Mouse (Mus musculus): ENCODE data around the gene Ccdc83. TPM values are rescaled to one million over a fixed set of nuclear protein-coding genes. Genes with fewer than 3 reads are reported as not detected.
A peak's percentile ranks its signal among the peaks of the same experiment; 100 is the strongest.

Ccdc83 gene
- not detected in 2 replicates for polyA plus RNA-seq (2014; fragmentation: Nextera tagmentation; extraction: Ambion mirVana)

DNA sequence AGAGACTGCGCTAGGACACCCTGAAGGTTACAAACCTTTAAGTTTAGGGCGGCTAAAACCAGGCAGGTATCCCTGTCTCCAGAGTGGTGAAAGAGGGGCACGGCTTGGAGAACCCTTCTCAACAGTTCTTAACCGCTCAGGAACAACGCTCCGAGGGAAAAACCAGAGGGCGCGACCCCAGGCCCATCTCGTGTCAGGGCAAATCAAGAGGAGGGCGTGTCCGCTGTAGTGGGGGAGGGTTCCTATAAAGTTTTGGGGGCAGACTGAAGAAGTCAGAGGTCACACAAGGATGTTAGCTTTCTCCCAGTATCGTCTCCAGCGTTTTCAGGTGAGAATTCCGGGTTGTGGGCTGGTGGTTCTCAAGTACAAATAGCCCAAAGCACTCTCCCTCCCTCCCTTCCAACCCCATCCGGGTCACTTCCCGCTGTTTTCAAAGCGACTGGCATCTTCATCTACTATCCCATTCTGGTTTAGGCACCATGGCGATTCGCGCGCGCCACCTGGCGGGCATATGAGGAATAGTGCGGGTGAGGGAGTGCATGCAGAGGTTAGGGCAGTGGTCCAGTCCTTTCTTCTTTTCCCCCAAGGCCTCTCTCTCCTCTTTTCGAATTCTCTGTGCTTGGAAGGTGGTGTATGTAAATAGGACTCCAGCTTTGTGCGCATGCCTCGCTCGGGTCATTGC, at the start of gene Ccdc83:
Gene Ccdc83, minus strand, starts transcription at position 489 of the 682 bp plus-strand sequence.
- Histone ChIP-seq H3K4me2 (replicated peaks; ENCODE audit: low read depth, low read length) (peak within 1 kb of the TSS; percentile 49), H3K27me3 (ENCODE audit: control insufficient read depth, insufficient read depth, low read length) (no peaks in the 10 kb centered on the region), H3K9ac (replicated peaks; ENCODE audit: low read depth, low read length) (no peak within 1 kb of the TSS), H3K27ac (ENCODE audit: low read length) (no peak within 1 kb of the TSS), H3K36me3 (ENCODE audit: control insufficient read depth, insufficient read depth, low read length) (no peaks in the 10 kb centered on the region), H3K4me1 (ENCODE audit: control insufficient read depth, insufficient read depth, low read length) (no peaks in the 10 kb centered on the region), H3K4me3 (ENCODE audit: low read depth, low read length) (peak within 1 kb of the TSS; percentile 21), H3K9me3 (ENCODE audit: control insufficient read depth, low read depth, low read length) (no peaks in the 10 kb centered on the region)
- peak; percentile 87 for ATAC-seq (ENCODE audit: insufficient number of reproducible peaks, insufficient read depth, low FRiP score, low read depth)
- 5% methylated on average over 28 of the region's 28 CpGs for WGBS

DNA sequence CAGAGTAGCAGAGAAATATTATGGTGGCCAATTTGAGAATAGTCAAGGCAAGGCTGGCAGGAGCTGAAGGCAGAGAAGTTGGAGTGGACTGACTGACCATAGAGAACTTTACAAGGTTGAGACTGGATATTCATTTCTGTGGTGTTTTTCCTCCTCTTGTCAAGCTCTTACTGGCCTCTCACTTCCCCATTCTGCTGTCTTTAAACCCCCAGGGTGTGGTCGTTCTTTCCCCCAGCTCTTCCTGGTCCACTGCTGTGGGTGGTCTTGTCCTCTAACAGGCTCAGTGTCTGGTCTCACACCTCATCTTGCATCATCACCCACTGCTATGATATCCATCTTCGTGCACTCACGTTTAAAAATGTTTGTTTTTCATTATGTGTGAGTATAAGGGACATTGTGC, 47.8 kb upstream of the Ccdc83 start:
- ATAC-seq (ENCODE audit: insufficient number of reproducible peaks, insufficient read depth, low FRiP score, low read depth) = no peak
- 51% methylated on average over 3 of the region's 3 CpGs for WGBS

DNA sequence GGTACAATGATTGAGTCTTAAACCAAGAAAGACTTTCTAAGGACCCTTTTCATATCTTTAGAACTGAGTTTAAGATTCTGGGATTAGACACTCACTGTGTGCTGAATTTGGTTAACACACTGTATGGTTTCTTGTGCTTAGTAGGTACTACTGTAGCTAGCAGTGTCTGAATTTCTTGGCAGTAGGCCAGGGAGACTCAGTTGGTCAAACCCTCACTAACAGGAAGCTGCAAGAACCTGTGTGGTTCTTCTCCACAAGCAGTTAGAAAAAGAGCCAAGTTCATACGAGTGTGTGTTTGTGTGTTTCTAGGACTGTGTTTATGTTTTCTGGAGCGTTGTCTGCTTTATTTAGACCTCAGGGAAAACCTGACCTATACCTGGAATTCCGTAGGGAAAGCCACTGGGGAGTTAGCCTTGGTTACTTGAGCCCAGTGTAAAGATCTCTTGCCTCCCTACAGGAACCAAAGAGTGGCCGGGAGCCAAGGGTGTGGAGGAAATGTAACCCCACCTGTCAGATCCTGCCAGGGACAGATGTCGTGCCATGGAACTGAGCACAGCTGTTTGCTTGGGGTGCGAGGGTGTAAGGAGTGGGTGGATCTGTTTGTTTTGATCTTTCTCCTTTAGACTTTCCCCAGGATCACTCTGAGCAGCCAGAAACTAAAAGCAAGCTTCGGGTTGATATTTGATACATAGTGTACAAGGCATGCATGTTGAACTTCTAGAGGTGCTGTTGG, 46.7 kb upstream of the Ccdc83 start:
- Histone ChIP-seq H3K36me3 (ENCODE audit: control insufficient read depth, insufficient read depth, low read length) (no peaks in the 10 kb centered on the region), H3K27me3 (ENCODE audit: control insufficient read depth, insufficient read depth, low read length) (no peaks in the 10 kb centered on the region), H3K4me1 (ENCODE audit: control insufficient read depth, insufficient read depth, low read length) (no peaks in the 10 kb centered on the region), H3K4me3 (ENCODE audit: low read depth, low read length) (no peak overlapping the region), H3K4me2 (replicated peaks; ENCODE audit: low read depth, low read length) (no peak overlapping the region), H3K9ac (replicated peaks; ENCODE audit: low read depth, low read length) (no peak overlapping the region), H3K27ac (ENCODE audit: low read length) (no peak overlapping the region), H3K9me3 (ENCODE audit: control insufficient read depth, low read depth, low read length) (no peaks in the 10 kb centered on the region)
- no peak for ATAC-seq (ENCODE audit: insufficient number of reproducible peaks, insufficient read depth, low FRiP score, low read depth)
- 44% methylated on average over 7 of the region's 7 CpGs for WGBS

More for the DNA sequence above, 47.8 kb upstream of the Ccdc83 start:
- H3K4me1 ChIP-seq (ENCODE audit: control insufficient read depth, insufficient read depth, low read length) = no peaks in the 10 kb centered on the region
- H3K36me3 ChIP-seq (ENCODE audit: control insufficient read depth, insufficient read depth, low read length) = no peaks in the 10 kb centered on the region
- H3K4me2 ChIP-seq (replicated peaks; ENCODE audit: low read depth, low read length) = no peak overlapping the region
- no peak overlapping the region for H3K9ac ChIP-seq (replicated peaks; ENCODE audit: low read depth, low read length)
- H3K27me3 ChIP-seq (ENCODE audit: control insufficient read depth, insufficient read depth, low read length) = no peaks in the 10 kb centered on the region
- H3K27ac ChIP-seq (ENCODE audit: low read length) = no peak overlapping the region
- H3K4me3 ChIP-seq (ENCODE audit: low read depth, low read length) = no peak overlapping the region
- no peaks in the 10 kb centered on the region for H3K9me3 ChIP-seq (ENCODE audit: control insufficient read depth, low read depth, low read length)

DNA sequence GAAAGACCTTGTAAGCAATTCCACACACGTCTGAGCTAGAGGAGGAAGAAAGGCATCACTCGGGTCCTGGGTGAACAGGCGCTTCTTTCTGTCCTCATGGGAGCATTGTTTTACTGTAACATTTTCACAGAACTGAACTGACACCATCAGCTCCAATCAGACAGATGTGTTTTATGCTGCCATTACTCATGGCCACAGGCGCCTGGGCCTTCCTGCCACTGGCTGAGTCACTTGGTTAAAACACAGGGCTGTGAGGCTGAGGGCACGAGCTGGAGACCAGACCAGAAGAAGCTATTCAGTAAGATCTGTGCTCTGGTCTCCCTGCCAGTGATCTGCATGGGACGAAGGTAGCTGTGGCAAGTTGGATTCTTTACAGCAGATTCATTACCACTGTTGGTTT, 42.4 kb upstream of the Ccdc83 start:
- Histone ChIP-seq H3K9me3 (ENCODE audit: control insufficient read depth, low read depth, low read length) (no peaks in the 10 kb centered on the region), H3K9ac (replicated peaks; ENCODE audit: low read depth, low read length) (no peak overlapping the region), H3K4me2 (replicated peaks; ENCODE audit: low read depth, low read length) (no peak overlapping the region), H3K4me1 (ENCODE audit: control insufficient read depth, insufficient read depth, low read length) (no peaks in the 10 kb centered on the region), H3K27me3 (ENCODE audit: control insufficient read depth, insufficient read depth, low read length) (no peaks in the 10 kb centered on the region), H3K27ac (ENCODE audit: low read length) (no peak overlapping the region), H3K4me3 (ENCODE audit: low read depth, low read length) (no peak overlapping the region), H3K36me3 (ENCODE audit: control insufficient read depth, insufficient read depth, low read length) (no peaks in the 10 kb centered on the region)
- ATAC-seq (ENCODE audit: insufficient number of reproducible peaks, insufficient read depth, low FRiP score, low read depth) = no peak
- WGBS = 70% methylated on average over 6 of the region's 6 CpGs

GRCm38 (mm10) chr7:90306968-90307367, 41.4 kb upstream of the Ccdc83 start:
- Histone ChIP-seq H3K9ac (replicated peaks; ENCODE audit: low read depth, low read length) (no peak overlapping the region), H3K36me3 (ENCODE audit: control insufficient read depth, insufficient read depth, low read length) (no peaks in the 10 kb centered on the region), H3K4me2 (replicated peaks; ENCODE audit: low read depth, low read length) (no peak overlapping the region), H3K27ac (ENCODE audit: low read length) (no peak overlapping the region), H3K9me3 (ENCODE audit: control insufficient read depth, low read depth, low read length) (no peaks in the 10 kb centered on the region), H3K4me3 (ENCODE audit: low read depth, low read length) (no peak overlapping the region), H3K4me1 (ENCODE audit: control insufficient read depth, insufficient read depth, low read length) (no peaks in the 10 kb centered on the region), H3K27me3 (ENCODE audit: control insufficient read depth, insufficient read depth, low read length) (no peaks in the 10 kb centered on the region)
- no peak for ATAC-seq (ENCODE audit: insufficient number of reproducible peaks, insufficient read depth, low FRiP score, low read depth)
- 91% methylated on average over 1 of the region's 1 CpGs for WGBS

- Histone ChIP-seq H3K9me3 (ENCODE audit: control insufficient read depth, low read depth, low read length) (no peaks in the 10 kb centered on the region), H3K4me1 (ENCODE audit: control insufficient read depth, insufficient read depth, low read length) (no peaks in the 10 kb centered on the region), H3K27me3 (ENCODE audit: control insufficient read depth, insufficient read depth, low read length) (no peaks in the 10 kb centered on the region), H3K4me2 (replicated peaks; ENCODE audit: low read depth, low read length) (no peak overlapping the region), H3K9ac (replicated peaks; ENCODE audit: low read depth, low read length) (no peak overlapping the region), H3K27ac (ENCODE audit: low read length) (no peak overlapping the region), H3K4me3 (ENCODE audit: low read depth, low read length) (no peak overlapping the region), H3K36me3 (ENCODE audit: control insufficient read depth, insufficient read depth, low read length) (no peaks in the 10 kb centered on the region)
- no peak for ATAC-seq (ENCODE audit: insufficient number of reproducible peaks, insufficient read depth, low FRiP score, low read depth)
- 9% methylated on average over 3 of the region's 3 CpGs for whole genome bisulfite sequencing
These were observed 40.5 kb upstream of the Ccdc83 start for GRCm38 (mm10) chr7:90306079-90306478.

GRCm38 (mm10) chr7:90302647-90303552, 37.3 kb upstream of the Ccdc83 start:
- Histone ChIP-seq H3K27ac (ENCODE audit: low read length) (no peak overlapping the region), H3K4me3 (ENCODE audit: low read depth, low read length) (peak overlapping the region; percentile 67)
- 1% methylated on average over 25 of the region's 27 CpGs for WGBS

GRCm38 (mm10) chr7:90301942-90302646, 36.5 kb upstream of the Ccdc83 start, which contains the start of gene Sytl2:
TSS of gene Sytl2 (plus strand) at chr7:90302252.
- peak within 1 kb of the TSS; percentile 55 for H3K9ac ChIP-seq (replicated peaks; ENCODE audit: low read depth, low read length)
- 2% methylated on average over 43 of the region's 43 CpGs for WGBS
- peak within 1 kb of the TSS; percentile 67 for H3K4me3 ChIP-seq (ENCODE audit: low read depth, low read length)
- H3K4me1 ChIP-seq (ENCODE audit: control insufficient read depth, insufficient read depth, low read length) = no peaks in the 10 kb centered on the region
- H3K36me3 ChIP-seq (ENCODE audit: control insufficient read depth, insufficient read depth, low read length) = no peaks in the 10 kb centered on the region
- H3K4me2 ChIP-seq (replicated peaks; ENCODE audit: low read depth, low read length) = peak within 1 kb of the TSS; percentile 99
- H3K27me3 ChIP-seq (ENCODE audit: control insufficient read depth, insufficient read depth, low read length) = no peaks in the 10 kb centered on the region
- no peaks in the 10 kb centered on the region for H3K9me3 ChIP-seq (ENCODE audit: control insufficient read depth, low read depth, low read length)
- peak; percentile 84 for ATAC-seq (ENCODE audit: insufficient number of reproducible peaks, insufficient read depth, low FRiP score, low read depth)
- H3K27ac ChIP-seq (ENCODE audit: low read length) = no peak within 1 kb of the TSS

More at GRCm38 (mm10) chr7:90302647-90303552, 37.3 kb upstream of the Ccdc83 start:
- peak; percentile 50 for ATAC-seq (ENCODE audit: insufficient number of reproducible peaks, insufficient read depth, low FRiP score, low read depth)
- Histone ChIP-seq H3K9ac (replicated peaks; ENCODE audit: low read depth, low read length) (peak overlapping the region; percentile 55), H3K27me3 (ENCODE audit: control insufficient read depth, insufficient read depth, low read length) (no peaks in the 10 kb centered on the region), H3K9me3 (ENCODE audit: control insufficient read depth, low read depth, low read length) (no peaks in the 10 kb centered on the region), H3K4me1 (ENCODE audit: control insufficient read depth, insufficient read depth, low read length) (no peaks in the 10 kb centered on the region), H3K36me3 (ENCODE audit: control insufficient read depth, insufficient read depth, low read length) (no peaks in the 10 kb centered on the region), H3K4me2 (replicated peaks; ENCODE audit: low read depth, low read length) (peak overlapping the region; percentile 99)
